Mouse (Mus musculus) heart, embryonic 11.5 days (tissue): ENCODE data around the gene Ccnd2. TPM values are rescaled to one million over a fixed set of nuclear protein-coding genes. Genes with fewer than 3 reads are reported as not detected.

Experiments used
- ATAC-seq: fragments of 200-750 bp; cut with Nextera tagmentation; replicated peaks from 2 replicates; pipeline ENCODE4 v1.8.0; 2017; ENCODE audit warnings: moderate library complexity; ENCODE audit not compliant: insufficient number of reproducible peaks, low FRiP score, low TSS enrichment
- H3K27ac ChIP-seq: fragments of 300-500 bp; sonication (generic); 2 replicates; pipeline ENCODE4 v1.5.1; 2014; ENCODE audit warnings: mild to moderate bottlenecking, low read depth, low read length
- H3K27me3 ChIP-seq: fragments of 300-500 bp; sonication (generic); 2 replicates; pipeline ENCODE4 v1.6.1; 2014; ENCODE audit warnings: mild to moderate bottlenecking, low read length, mixed read lengths; ENCODE audit not compliant: control insufficient read depth, insufficient read depth
- H3K36me3 ChIP-seq: fragments of 300-500 bp; sonication (generic); 2 replicates; pipeline ENCODE4 v1.6.1; 2014; ENCODE audit warnings: mild to moderate bottlenecking, low read length, moderate library complexity, mixed read lengths; ENCODE audit not compliant: control insufficient read depth, insufficient read depth
- H3K4me1 ChIP-seq: fragments of 300-500 bp; sonication (generic); 2 replicates; pipeline ENCODE4 v1.6.1; 2014; ENCODE audit warnings: low read length; ENCODE audit not compliant: control insufficient read depth, insufficient read depth
- H3K4me2 ChIP-seq: fragments of 300-500 bp; sonication (generic); 2 replicates; pipeline ENCODE4 v1.6.1; 2014; ENCODE audit warnings: mild to moderate bottlenecking, moderate library complexity
- H3K4me3 ChIP-seq: fragments of 300-500 bp; sonication (generic); 2 replicates; pipeline ENCODE4 v1.5.1; 2014; ENCODE audit warnings: low read depth, low read length
- H3K9ac ChIP-seq: fragments of 300-500 bp; sonication (generic); 2 replicates; pipeline ENCODE4 v1.6.1; 2014; ENCODE audit warnings: mild to moderate bottlenecking, low read depth, low read length, moderate library complexity
- H3K9me3 ChIP-seq: fragments of 300-500 bp; sonication (generic); replicated peaks from 2 replicates; pipeline ENCODE4 v1.6.1; 2016; ENCODE audit warnings: low read length; ENCODE audit not compliant: control insufficient read depth
- WGBS: fragments of 180-500 bp; shearing (Covaris S2); extraction: QIAGEN DNeasy Blood & Tissue Kit; methylation state at CpG from one replicate; pipeline ENCODE4 v1.1.7; 2014; ENCODE audit not compliant: insufficient replicate concordance; 5-methylcytosine and 5-hydroxymethylcytosine counted together
- polyA plus RNA-seq: library from polyadenylated mRNA; unstranded; fragments of >200 nt; fragmentation: Nextera tagmentation; extraction: Ambion mirVana; gene quantifications from 2 replicates; pipeline ENCODE4 v1.2.1, GENCODE M21; 2014

Gene Ccnd2
- polyA plus RNA-seq, 1 experiment from 2014 or later, result 821 TPM

- peak; percentile 55; the same call in 1 of the 2 replicates for ATAC-seq
- Histone ChIP-seq H3K4me1 (no peaks in the 10 kb centered on the region), H3K9me3 (no peaks in the 10 kb centered on the region), H3K27me3 (peaks cover 14% of the 10 kb centered on the region), H3K27ac (no peak overlapping the region), H3K4me2 (peak overlapping the region; percentile 88), H3K4me3 (peak overlapping the region; percentile 54), H3K9ac (peak overlapping the region; percentile 61), H3K36me3 (no peaks in the 10 kb centered on the region)
- 2% methylated on average over 59 of the region's 59 CpGs for WGBS
Observed at GRCm38 (mm10) chr6:127079867-127080731, 71.9 kb downstream of the Ccnd2 start.

Other genes starting within 250 kb of the Ccnd2 start
- gene Dyrk4, start 230.4 kb downstream of the Ccnd2 start, polyA plus RNA-seq, result 0.11 TPM in 1 of 2 replicates, not detected in the other
- 39.4 and 50.2 TPM in 2 replicates for gene Rad51ap1, start 212.6 kb downstream of the Ccnd2 start, polyA plus RNA-seq
- gene D6Wsu163e, start 212.2 kb downstream of the Ccnd2 start, polyA plus RNA-seq, result 11.1 and 12.3 TPM in 2 replicates
- 0.09 and 0.18 TPM in 2 replicates for gene Fgf6, start 136.6 kb downstream of the Ccnd2 start, polyA plus RNA-seq
- gene Fgf23, start 79.3 kb downstream of the Ccnd2 start, polyA plus RNA-seq, result 0.24 TPM in 1 of 2 replicates, not detected in the other
- 5.5 and 6.9 TPM in 2 replicates for gene Tigar, start 42.6 kb downstream of the Ccnd2 start, polyA plus RNA-seq